Mouse (Mus musculus) liver, embryonic 14.5 days (tissue): ENCODE data around the gene Gpr176. TPM values are rescaled to one million over a fixed set of nuclear protein-coding genes. Genes with fewer than 3 reads are reported as not detected.

Source experiments
- ATAC-seq: fragments of 200-750 bp; cut with Nextera tagmentation; 2 replicates; pipeline ENCODE4 v1.8.0; 2017; ENCODE audit warnings: moderate number of reproducible peaks, mild to moderate bottlenecking, moderate library complexity; ENCODE audit not compliant: insufficient read depth
- DNase-seq, 3 experiments: peaks; one replicate each; pipeline ENCODE4 v3.0.0-alpha.2; 2012 to 2013; ENCODE audit warnings: low read depth in 3 of 3, low spot score in 3 of 3
- H3K27ac ChIP-seq: fragments of 300-500 bp; sonication (generic); 2 replicates; pipeline ENCODE4 v1.5.1; 2014; ENCODE audit warnings: moderate library complexity, mild to moderate bottlenecking, control low read depth, inconsistent platforms
- H3K27me3 ChIP-seq: fragments of 300-500 bp; sonication (generic); 2 replicates; pipeline ENCODE4 v1.6.1; 2014; ENCODE audit warnings: mild to moderate bottlenecking, low read length, moderate library complexity; ENCODE audit not compliant: control insufficient read depth, insufficient read depth
- H3K36me3 ChIP-seq: fragments of 300-500 bp; sonication (generic); replicated peaks from 2 replicates; pipeline ENCODE4 v1.6.1; 2014; ENCODE audit warnings: low read depth; ENCODE audit not compliant: control insufficient read depth, insufficient read depth
- H3K4me1 ChIP-seq, 2 experiments: fragments of 200-500 bp in 1 of 2; fragments of 300-500 bp in 1 of 2; sonication (generic) in 1 of 2; replicated peaks; 2 replicates each; pipeline ENCODE4 v1.6.1; 2012 to 2014; ENCODE audit warnings: antibody characterized with exemption in 1 of 2, inconsistent platforms in 1 of 2, low read length in 1 of 2; ENCODE audit not compliant: control insufficient read depth in 2 of 2, insufficient read depth in 2 of 2
- H3K4me2 ChIP-seq: fragments of 300-500 bp; sonication (generic); 2 replicates; pipeline ENCODE4 v1.6.1; 2014; ENCODE audit warnings: low read depth, mild to moderate bottlenecking, control low read depth, moderate library complexity
- H3K4me3 ChIP-seq, 2 experiments: fragments of 200-500 bp in 1 of 2; fragments of 300-500 bp in 1 of 2; sonication (generic) in 1 of 2; 2 replicates each; pipeline ENCODE4 v1.5.1; 2012 to 2014; ENCODE audit warnings: low read depth in 2 of 2, low read length in 2 of 2, mild to moderate bottlenecking in 2 of 2, control low read depth in 1 of 2, inconsistent platforms in 1 of 2, moderate library complexity in 1 of 2; ENCODE audit not compliant: insufficient read depth in 1 of 2
- H3K9ac ChIP-seq: fragments of 300-500 bp; sonication (generic); replicated peaks from 2 replicates; pipeline ENCODE4 v1.6.1; 2014; ENCODE audit warnings: mild to moderate bottlenecking, control low read depth, moderate library complexity
- H3K9me3 ChIP-seq: fragments of 300-500 bp; sonication (generic); 2 replicates; pipeline ENCODE4 v1.6.1; 2016; ENCODE audit warnings: low read length, mixed read lengths; ENCODE audit not compliant: control insufficient read depth
- CTCF ChIP-seq: IDR thresholded peaks from 2 replicates; pipeline ENCODE4 v1.5.1; 2016; ENCODE audit warnings: antibody characterized with exemption, low read depth, control low read depth
- EP300 ChIP-seq: IDR thresholded peaks from 2 replicates; pipeline ENCODE4 v1.6.1; 2016; ENCODE audit warnings: antibody characterized with exemption, low read depth
- WGBS: fragments of 180-500 bp; shearing (Covaris S2); extraction: QIAGEN DNeasy Blood & Tissue Kit; methylation state at CpG from one replicate; pipeline ENCODE4 v1.1.7; 2014; ENCODE audit not compliant: insufficient replicate concordance; 5-methylcytosine and 5-hydroxymethylcytosine counted together
- polyA plus RNA-seq, 2 experiments: library from polyadenylated mRNA; depleted of rRNA in 1 of 2; stranded (reverse) in 1 of 2; unstranded in 1 of 2; fragments of >200 nt; fragmentation: Nextera tagmentation in 1 of 2; extraction: Ambion mirVana in 1 of 2; gene quantifications; 2 replicates each; pipeline versions ENCODE4 v1.2.1 to v1.2.3; 2012 to 2014

The Gpr176 gene
- polyA plus RNA-seq, 2 experiments: 0.09 to 0.29 TPM

DNA sequence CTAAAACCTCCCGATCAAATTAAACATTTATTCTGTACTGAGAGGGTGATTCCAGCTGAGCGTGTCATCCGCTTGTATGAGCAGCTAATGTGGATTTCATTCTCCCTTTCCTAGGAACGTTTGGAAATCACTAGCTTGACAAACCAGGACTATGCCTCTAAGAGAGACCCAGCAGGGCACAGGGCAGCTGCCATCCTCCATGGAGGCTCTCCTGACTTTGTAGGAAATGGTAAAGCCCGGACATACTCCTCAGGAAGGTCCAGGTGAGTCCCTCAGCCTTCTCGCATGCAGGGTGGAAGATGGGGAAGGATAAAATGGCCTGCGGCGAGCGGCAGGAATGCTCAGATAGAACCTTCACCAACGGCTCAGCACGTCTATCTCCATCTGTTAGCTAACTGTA, 39.6 kb upstream of the Gpr176 start:
- H3K9me3 ChIP-seq: no peaks in the 10 kb centered on the region
- no peak overlapping the region for H3K27ac ChIP-seq
- no peaks in the 10 kb centered on the region for H3K27me3 ChIP-seq
- H3K4me1 ChIP-seq: no peaks in the 10 kb centered on the region
- no peak overlapping the region for H3K4me3 ChIP-seq
- 79% methylated on average over 11 of the region's 11 CpGs for WGBS
- no peak for TF ChIP-seq CTCF
- DNase-seq: no peak
- H3K9ac ChIP-seq: no peak overlapping the region
- peaks cover 7% of the 10 kb centered on the region for H3K36me3 ChIP-seq
- no peak overlapping the region for H3K4me2 ChIP-seq
- no peak for ATAC-seq

DNA sequence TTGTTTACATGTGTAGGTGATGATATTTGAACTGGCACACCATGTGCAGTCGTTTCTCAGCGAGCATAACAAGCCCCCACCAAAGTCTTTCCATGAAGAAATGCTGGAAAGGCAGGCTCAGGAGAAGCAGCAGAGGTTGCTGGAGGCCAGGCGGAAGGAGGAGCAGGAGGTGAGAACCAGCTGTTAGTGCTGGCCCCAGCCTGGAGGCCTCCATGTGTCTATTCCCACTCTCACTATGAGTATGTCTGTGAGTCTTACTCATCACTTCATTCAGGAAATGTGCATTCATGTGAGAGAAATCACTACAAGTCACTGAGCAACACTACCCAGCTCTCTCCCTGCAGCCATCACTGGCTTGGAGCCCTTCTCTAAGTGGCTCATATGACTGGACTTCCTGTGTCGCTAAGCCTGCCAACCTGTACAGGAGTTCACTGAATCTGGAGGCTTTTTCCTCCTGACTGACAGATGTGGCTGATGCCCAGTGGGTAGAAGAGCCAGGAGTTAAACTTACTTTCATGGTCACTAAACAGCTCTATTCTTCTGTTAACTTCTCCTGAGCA, 35.2 kb upstream of the Gpr176 start:
- Histone ChIP-seq H3K4me1 (peaks cover 0 to 2% of the 10 kb centered on the region in 2 experiments; a peak in 2 of 4 replicates), H3K9me3 (no peaks in the 10 kb centered on the region), H3K27ac (no peak overlapping the region), H3K9ac (no peak overlapping the region), H3K4me2 (no peak overlapping the region), H3K36me3 (0 out of 2 replicates have a peak, but pooled peaks cover 3% of the 10 kb centered on the region), H3K27me3 (no peaks in the 10 kb centered on the region), H3K4me3 (no peak overlapping the region)
- TF ChIP-seq EP300: no peak
- WGBS: 69% methylated on average over 4 of the region's 4 CpGs
- DNase-seq: no peak
- no peak for ATAC-seq

DNA sequence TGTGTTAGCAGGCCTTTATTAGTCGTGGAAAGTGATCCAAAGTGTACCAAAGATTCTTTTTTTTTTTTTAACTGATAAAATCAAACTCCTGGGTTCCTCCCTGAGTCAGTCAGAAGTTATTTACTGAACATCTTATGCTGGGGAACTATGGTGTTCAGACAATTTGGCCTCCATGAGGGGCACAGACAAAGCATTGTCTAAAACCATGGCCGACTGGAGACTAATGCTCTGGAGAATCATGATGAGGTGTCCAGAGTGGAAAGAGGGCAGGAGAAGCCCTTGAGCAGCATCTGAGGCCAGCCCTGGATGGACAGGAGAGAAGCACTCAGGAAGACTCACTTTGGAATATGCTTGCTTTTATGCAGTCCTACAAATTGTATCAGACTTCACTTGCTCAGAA, 33.6 kb upstream of the Gpr176 start:
- TF ChIP-seq EP300 (no peak), CTCF (no peak)
- Histone ChIP-seq H3K4me3 (no peak overlapping the region), H3K4me1 (peaks cover 0 to 2% of the 10 kb centered on the region in 2 experiments; a peak in 2 of 4 replicates), H3K27me3 (no peaks in the 10 kb centered on the region), H3K9ac (no peak overlapping the region), H3K27ac (no peak overlapping the region), H3K36me3 (0 out of 2 replicates have a peak, but pooled peaks cover 3% of the 10 kb centered on the region), H3K4me2 (no peak overlapping the region), H3K9me3 (no peaks in the 10 kb centered on the region)
- WGBS: 59% methylated on average over 2 of the region's 2 CpGs
- no peak for DNase-seq
- ATAC-seq: no peak

DNA sequence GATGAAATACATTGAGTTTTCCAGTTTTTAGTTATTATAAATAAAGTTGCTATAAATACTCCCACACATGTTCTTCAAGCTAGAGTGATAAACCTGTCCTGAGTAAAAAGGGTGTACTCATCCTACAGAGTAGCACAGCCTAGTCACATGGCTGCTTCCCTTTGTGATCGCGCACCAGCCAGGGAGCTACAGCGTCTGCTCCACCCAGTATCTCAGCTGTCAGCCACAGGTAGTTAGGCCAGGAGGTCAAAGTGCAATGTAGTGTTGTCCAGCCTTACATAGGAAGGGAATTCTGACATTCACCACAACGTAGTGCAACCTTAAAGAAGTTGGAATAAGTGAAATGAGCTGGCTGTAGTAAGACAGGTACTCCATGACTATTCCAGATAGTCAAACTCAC, 32.3 kb upstream of the Gpr176 start:
- 71% methylated on average over 4 of the region's 4 CpGs for WGBS
- H3K27me3 ChIP-seq: no peaks in the 10 kb centered on the region
- no peak for ATAC-seq

DNA sequence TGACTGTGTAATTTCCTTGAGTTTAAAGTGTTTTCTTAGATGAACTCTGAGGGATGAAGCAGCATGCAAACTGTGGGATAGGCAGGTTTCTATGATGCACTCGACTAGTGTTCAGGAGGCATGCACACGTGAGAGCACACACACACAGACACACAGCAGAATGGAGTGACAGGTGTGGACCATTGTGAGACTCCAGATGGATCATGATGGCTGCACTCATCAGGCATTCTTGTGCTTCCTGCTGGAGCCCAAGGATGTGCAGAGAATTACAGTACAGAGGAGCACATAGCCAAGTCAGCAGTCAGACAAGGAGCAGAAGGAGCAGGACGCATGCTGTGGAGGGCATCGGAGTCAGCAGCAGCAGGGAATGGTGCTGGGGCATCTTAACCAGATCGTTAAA, 31.1 kb upstream of the Gpr176 start:
- Histone ChIP-seq H3K9ac (no peak overlapping the region), H3K36me3 (no peaks in the 10 kb centered on the region), H3K9me3 (no peaks in the 10 kb centered on the region), H3K4me1 (peaks cover 0 to 2% of the 10 kb centered on the region in 2 experiments; a peak in 2 of 4 replicates), H3K4me3 (no peak overlapping the region), H3K27ac (no peak overlapping the region), H3K4me2 (no peak overlapping the region), H3K27me3 (no peaks in the 10 kb centered on the region)
- DNase-seq (no peak), ATAC-seq (no peak)
- no peak for TF ChIP-seq EP300
- no peak for TF ChIP-seq CTCF
- WGBS: 75% methylated on average over 5 of the region's 5 CpGs

More for the DNA sequence above, 32.3 kb upstream of the Gpr176 start:
- H3K9ac ChIP-seq: no peak overlapping the region
- no peak overlapping the region for H3K4me3 ChIP-seq
- DNase-seq: no peak
- no peak overlapping the region for H3K27ac ChIP-seq
- H3K9me3 ChIP-seq: no peaks in the 10 kb centered on the region
- TF ChIP-seq EP300 (no peak), CTCF (no peak)
- H3K4me1 ChIP-seq: peaks cover 0 to 2% of the 10 kb centered on the region in 2 experiments; a peak in 2 of 4 replicates
- H3K4me2 ChIP-seq: no peak overlapping the region
- no peaks in the 10 kb centered on the region for H3K36me3 ChIP-seq
